Mouse (Mus musculus): Measurements from ENCODE around the gene Stx3.

DNA sequence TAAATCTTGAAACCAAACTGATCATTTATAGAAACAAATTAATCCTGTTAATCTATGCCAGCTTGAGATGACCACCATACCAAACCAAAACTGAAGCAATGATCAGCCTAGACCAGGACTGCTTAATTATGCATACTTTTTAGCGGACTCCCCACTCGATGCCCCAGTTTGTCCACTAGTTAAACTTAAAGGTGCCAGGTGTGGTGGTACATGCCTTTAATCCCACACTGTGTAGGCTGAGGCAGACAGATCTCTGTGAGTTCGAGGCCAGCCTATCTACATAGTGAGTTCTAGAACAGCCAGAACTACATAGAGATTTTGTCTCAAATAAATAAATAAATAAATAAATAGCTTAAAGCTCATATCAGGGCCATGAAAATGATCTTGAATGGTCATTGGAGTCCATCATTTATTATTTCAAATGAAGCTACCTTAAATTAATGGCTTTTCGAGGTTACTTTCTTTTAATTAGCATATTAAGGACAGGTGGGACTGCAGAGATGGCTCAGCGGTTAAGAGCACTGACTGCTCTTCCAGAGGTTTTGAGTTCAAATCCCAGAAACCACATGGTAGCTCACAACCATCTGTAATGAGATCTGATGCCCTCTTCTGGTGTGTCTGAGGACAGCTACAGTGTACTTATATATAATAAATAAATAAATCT, 49.8 kb downstream of the Stx3 start:
- TF ChIP-seq EP300 (IDR thresholded peaks at IDR 0.05) (no peak), CTCF (IDR thresholded peaks at IDR 0.05) (no peak)
